Mouse (Mus musculus) heart, postnatal 0 days (tissue): ENCODE measurements around the gene Bud13. TPM values are rescaled to one million over a fixed set of nuclear protein-coding genes. Genes with fewer than 3 reads are reported as not detected.
A peak's percentile ranks its signal among the peaks of the same experiment; 100 is the strongest.

Experiments used
- ATAC-seq: fragments of 200-750 bp; cut with Nextera tagmentation; 2 replicates; pipeline ENCODE4 v1.8.0; 2017; ENCODE audit warnings: low read depth, moderate number of reproducible peaks, moderate library complexity; ENCODE audit not compliant: insufficient read depth
- DNase-seq: peaks from one replicate; pipeline ENCODE4 v3.0.0-alpha.2; 2016; ENCODE audit warnings: low spot score
- H3K27ac ChIP-seq: fragments of 300-500 bp; sonication (generic); 2 replicates; pipeline ENCODE4 v1.5.1; 2014; ENCODE audit warnings: low read depth, mild to moderate bottlenecking
- H3K27me3 ChIP-seq: fragments of 300-500 bp; sonication (generic); 2 replicates; pipeline ENCODE4 v1.6.1; 2014; ENCODE audit warnings: low read length, mixed read lengths; ENCODE audit not compliant: control insufficient read depth, insufficient read depth
- H3K36me3 ChIP-seq: fragments of 300-500 bp; sonication (generic); replicated peaks from 2 replicates; pipeline ENCODE4 v1.6.1; 2014; ENCODE audit warnings: low read length, mixed read lengths; ENCODE audit not compliant: control insufficient read depth, insufficient read depth
- H3K4me1 ChIP-seq: fragments of 300-500 bp; sonication (generic); 2 replicates; pipeline ENCODE4 v1.6.1; 2014; ENCODE audit warnings: antibody characterized with exemption; ENCODE audit not compliant: control insufficient read depth, insufficient read depth
- H3K4me2 ChIP-seq: fragments of 300-500 bp; sonication (generic); 2 replicates; pipeline ENCODE4 v1.6.1; 2014; ENCODE audit warnings: low read depth, mild to moderate bottlenecking, low read length, moderate library complexity
- H3K4me3 ChIP-seq: fragments of 300-500 bp; sonication (generic); 2 replicates; pipeline ENCODE4 v1.5.1; 2014; ENCODE audit warnings: low read depth, low read length
- H3K9ac ChIP-seq: fragments of 300-500 bp; sonication (generic); replicated peaks from 2 replicates; pipeline ENCODE4 v1.6.1; 2014; ENCODE audit warnings: low read depth, low read length, mixed read lengths
- H3K9me3 ChIP-seq: fragments of 300-500 bp; sonication (generic); replicated peaks from 2 replicates; pipeline ENCODE4 v1.6.1; 2016; ENCODE audit warnings: low read length; ENCODE audit not compliant: control insufficient read depth
- CTCF ChIP-seq: IDR thresholded peaks from 2 replicates; pipeline ENCODE4 v1.5.1; 2016; ENCODE audit warnings: antibody characterized with exemption, control low read depth, low read depth
- EP300 ChIP-seq: IDR thresholded peaks from 2 replicates; pipeline ENCODE4 v1.6.1; 2016; ENCODE audit warnings: antibody characterized with exemption, low read depth
- WGBS: fragments of 180-500 bp; shearing (Covaris S2); extraction: QIAGEN DNeasy Blood & Tissue Kit; methylation state at CpG from one replicate; pipeline ENCODE4 v1.1.7; 2014; 5-methylcytosine and 5-hydroxymethylcytosine counted together
- polyA plus RNA-seq: library from polyadenylated mRNA; unstranded; fragments of >200 nt; fragmentation: Nextera tagmentation; extraction: Ambion mirVana; gene quantifications from 2 replicates; pipeline ENCODE4 v1.2.1, GENCODE M21; 2015
- total RNA-seq: library from RNA; depleted of rRNA; stranded (reverse); fragments of >200 nt; gene quantifications from 2 replicates; pipeline ENCODE4 v1.2.3, GENCODE M21; 2014; ENCODE audit warnings: low replicate concordance

Bud13 gene
- total and polyA plus RNA-seq, 2 experiments from 2014 or later = 7.6 to 12.0 TPM

GRCm38 (mm10) chr9:46240526-46241153 is 42.2 kb upstream of the Bud13 start, which contains the start of gene Apoa4:
Gene Apoa4, plus strand, starts transcription at chr9:46240696.
- WGBS = 60% methylated on average over 7 of the region's 7 CpGs
- H3K36me3 ChIP-seq = no peaks in the 10 kb centered on the region
- ATAC-seq (no peak), DNase-seq (no peak)
- TF ChIP-seq CTCF (no peak), EP300 (no peak)
- no peak within 1 kb of the TSS for H3K9ac ChIP-seq
- no peaks in the 10 kb centered on the region for H3K9me3 ChIP-seq
- H3K27me3 ChIP-seq = 0 out of 2 replicates have a peak, but pooled peaks cover 6% of the 10 kb centered on the region
- no peak within 1 kb of the TSS for H3K4me2 ChIP-seq
- H3K4me1 ChIP-seq = peaks cover 7% of the 10 kb centered on the region; the same call in 1 of the 2 replicates
- no peak within 1 kb of the TSS for H3K4me3 ChIP-seq
- no peak within 1 kb of the TSS for H3K27ac ChIP-seq

DNA sequence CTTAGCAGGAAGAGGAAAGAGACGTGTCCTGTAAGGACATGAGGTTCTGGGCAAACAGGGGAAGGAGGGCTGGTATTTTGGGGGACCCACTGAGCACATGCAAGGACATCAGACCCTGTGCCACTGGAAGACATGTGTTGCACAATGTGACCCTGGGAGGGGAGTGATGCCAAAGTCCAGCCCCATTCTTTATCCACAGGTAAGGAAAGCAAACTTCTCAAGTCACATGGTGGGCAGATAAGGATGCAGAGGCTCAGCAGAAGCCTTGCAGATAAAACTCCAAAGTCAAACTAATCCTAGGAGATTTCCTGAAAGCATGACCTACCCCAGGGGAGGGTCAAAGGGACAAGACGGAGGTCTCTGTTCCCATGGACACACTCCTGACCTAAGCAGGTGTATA is 41.0 kb upstream of the Bud13 start:
- Histone ChIP-seq H3K27me3 (0 out of 2 replicates have a peak, but pooled peaks cover 6% of the 10 kb centered on the region), H3K9me3 (no peaks in the 10 kb centered on the region), H3K36me3 (no peaks in the 10 kb centered on the region), H3K4me3 (no peak overlapping the region), H3K9ac (no peak overlapping the region), H3K4me2 (no peak overlapping the region), H3K4me1 (peaks cover 7% of the 10 kb centered on the region; the same call in 1 of the 2 replicates), H3K27ac (no peak overlapping the region)
- DNase-seq = no peak
- 62% methylated on average over 2 of the region's 2 CpGs for WGBS
- TF ChIP-seq CTCF = no peak
- no peak for TF ChIP-seq EP300
- no peak for ATAC-seq

DNA sequence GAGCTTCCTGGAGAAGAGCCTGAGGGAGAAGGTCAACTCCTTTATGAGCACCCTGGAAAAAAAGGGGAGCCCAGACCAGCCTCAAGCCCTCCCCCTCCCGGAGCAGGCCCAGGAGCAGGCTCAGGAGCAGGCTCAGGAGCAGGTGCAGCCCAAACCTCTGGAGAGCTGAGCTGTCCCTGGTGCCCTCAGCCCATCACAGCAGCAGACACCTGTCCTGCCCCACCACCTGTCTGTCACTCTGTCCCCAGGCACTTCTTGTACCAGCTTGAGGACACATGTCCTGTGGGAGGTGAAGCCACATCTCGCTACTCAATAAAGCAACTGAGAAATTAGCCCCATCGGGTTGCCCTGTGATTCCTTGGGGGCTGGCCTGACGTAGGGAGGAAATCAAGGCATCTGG is 39.7 kb upstream of the Bud13 start:
- 42% methylated on average over 4 of the region's 4 CpGs for WGBS
- H3K4me1 ChIP-seq = peaks cover 7% of the 10 kb centered on the region; the same call in 1 of the 2 replicates
- 0 out of 2 replicates have a peak, but pooled peaks cover 6% of the 10 kb centered on the region for H3K27me3 ChIP-seq
- no peaks in the 10 kb centered on the region for H3K9me3 ChIP-seq
- TF ChIP-seq EP300 (no peak), CTCF (no peak)
- no peaks in the 10 kb centered on the region for H3K36me3 ChIP-seq
- ATAC-seq (no peak), DNase-seq (no peak)
- H3K9ac ChIP-seq = no peak overlapping the region
- H3K27ac ChIP-seq = no peak overlapping the region
- no peak overlapping the region for H3K4me3 ChIP-seq
- no peak overlapping the region for H3K4me2 ChIP-seq

GRCm38 (mm10) chr9:46243584-46243983 is 39.2 kb upstream of the Bud13 start:
- DNase-seq (peak; percentile 14), ATAC-seq (peak; percentile 36; the same call in 1 of the 2 replicates)
- Histone ChIP-seq H3K27ac (no peak overlapping the region), H3K9me3 (no peaks in the 10 kb centered on the region), H3K9ac (no peak overlapping the region), H3K4me2 (no peak overlapping the region), H3K27me3 (0 out of 2 replicates have a peak, but pooled peaks cover 6% of the 10 kb centered on the region), H3K4me3 (no peak overlapping the region), H3K36me3 (no peaks in the 10 kb centered on the region), H3K4me1 (peaks cover 7% of the 10 kb centered on the region; the same call in 1 of the 2 replicates)
- TF ChIP-seq CTCF (no peak), EP300 (no peak)
- WGBS = 22% methylated on average over 8 of the region's 8 CpGs

GRCm38 (mm10) chr9:46246752-46247324 is 36.0 kb upstream of the Bud13 start:
- no peak overlapping the region for H3K9ac ChIP-seq
- DNase-seq = peak; percentile 86
- no peaks in the 10 kb centered on the region for H3K9me3 ChIP-seq
- peak; percentile 76 for ATAC-seq
- 20% methylated on average over 11 of the region's 11 CpGs for WGBS
- no peak overlapping the region for H3K4me3 ChIP-seq
- H3K36me3 ChIP-seq = no peaks in the 10 kb centered on the region
- peaks cover 7% of the 10 kb centered on the region; the same call in 1 of the 2 replicates for H3K4me1 ChIP-seq
- no peak for TF ChIP-seq EP300
- TF ChIP-seq CTCF = peak; percentile 93
- H3K4me2 ChIP-seq = no peak overlapping the region; the same call in 1 of the 2 replicates
- H3K27ac ChIP-seq = no peak overlapping the region
- H3K27me3 ChIP-seq = 0 out of 2 replicates have a peak, but pooled peaks cover 6% of the 10 kb centered on the region
